Mouse (Mus musculus): ENCODE data around the gene Rhod. TPM values are rescaled to one million over a fixed set of nuclear protein-coding genes. Genes with fewer than 3 reads are reported as not detected.
"Not testable (repeated sequence)": the region's sequence is repeated elsewhere in the genome, so short reads cannot be mapped to it uniquely, and the experiment has no call there.

Rhod gene
- polyA plus RNA-seq, 1 experiment from 2014 or later, result 5.3 TPM

GRCm38 (mm10) chr19:4384322-4384721, 54.9 kb downstream of the Rhod start:
- H3K9ac ChIP-seq (replicated peaks; ENCODE audit: low read depth, low read length), result no peak overlapping the region
- no peaks in the 10 kb centered on the region for H3K9me3 ChIP-seq (ENCODE audit: control insufficient read depth, low read length)
- no peaks in the 10 kb centered on the region for H3K4me1 ChIP-seq (replicated peaks; ENCODE audit: control insufficient read depth, insufficient read depth, low read length)
- H3K4me3 ChIP-seq (replicated peaks; ENCODE audit: low read length), result no peak overlapping the region
- H3K36me3 ChIP-seq (ENCODE audit: control insufficient read depth, insufficient read depth), result no peaks in the 10 kb centered on the region
- H3K27me3 ChIP-seq (replicated peaks; ENCODE audit: control insufficient read depth, insufficient read depth, low read length), result no peaks in the 10 kb centered on the region
- ATAC-seq, result no peak
- 35% methylated on average over 1 of the region's 1 CpGs for WGBS
- H3K4me2 ChIP-seq (ENCODE audit: low read length), result no peak overlapping the region
- no peak overlapping the region for H3K27ac ChIP-seq (ENCODE audit: low read length)

GRCm38 (mm10) chr19:4383306-4383705, 55.9 kb downstream of the Rhod start:
- no peaks in the 10 kb centered on the region for H3K4me1 ChIP-seq (replicated peaks; ENCODE audit: control insufficient read depth, insufficient read depth, low read length)

GRCm38 (mm10) chr19:4382303-4382702, 56.9 kb downstream of the Rhod start:
- H3K4me3 ChIP-seq (replicated peaks; ENCODE audit: low read length); H3K36me3 ChIP-seq (ENCODE audit: control insufficient read depth, insufficient read depth); H3K9ac ChIP-seq (replicated peaks; ENCODE audit: low read depth, low read length); H3K27me3 ChIP-seq (replicated peaks; ENCODE audit: control insufficient read depth, insufficient read depth, low read length); H3K4me2 ChIP-seq (ENCODE audit: low read length); H3K27ac ChIP-seq (ENCODE audit: low read length); ATAC-seq; H3K9me3 ChIP-seq (ENCODE audit: control insufficient read depth, low read length); H3K4me1 ChIP-seq (replicated peaks; ENCODE audit: control insufficient read depth, insufficient read depth, low read length): not testable (repeated sequence)
- 82% methylated on average over 1 of the region's 1 CpGs for WGBS

More at GRCm38 (mm10) chr19:4383306-4383705, 55.9 kb downstream of the Rhod start:
- H3K27me3 ChIP-seq (replicated peaks; ENCODE audit: control insufficient read depth, insufficient read depth, low read length), result no peaks in the 10 kb centered on the region
- no peak for ATAC-seq
- no peak overlapping the region for H3K27ac ChIP-seq (ENCODE audit: low read length)
- no peak overlapping the region for H3K4me3 ChIP-seq (replicated peaks; ENCODE audit: low read length)
- H3K4me2 ChIP-seq (ENCODE audit: low read length), result no peak overlapping the region
- H3K9me3 ChIP-seq (ENCODE audit: control insufficient read depth, low read length), result no peaks in the 10 kb centered on the region
- H3K36me3 ChIP-seq (ENCODE audit: control insufficient read depth, insufficient read depth), result no peaks in the 10 kb centered on the region
- H3K9ac ChIP-seq (replicated peaks; ENCODE audit: low read depth, low read length), result no peak overlapping the region

Other genes starting within 250 kb of the Rhod start
- 0.29 and 0.42 TPM in 2 replicates for gene Tbc1d10c, start 248.1 kb downstream of the Rhod start, polyA plus RNA-seq (2015; fragmentation: Nextera tagmentation; extraction: Ambion mirVana)
- gene Ppp1ca, start 247.4 kb downstream of the Rhod start, polyA plus RNA-seq (2015; fragmentation: Nextera tagmentation; extraction: Ambion mirVana), result 551 and 574 TPM in 2 replicates
- 22.6 and 26.1 TPM in 2 replicates for gene Rad9a, start 237.8 kb downstream of the Rhod start, polyA plus RNA-seq (2015; fragmentation: Nextera tagmentation; extraction: Ambion mirVana)
- 0.40 and 0.49 TPM in 2 replicates for gene Clcf1, start 225.2 kb downstream of the Rhod start, polyA plus RNA-seq (2015; fragmentation: Nextera tagmentation; extraction: Ambion mirVana)
- not detected in 2 replicates for gene AC109138.7, start 225.1 kb downstream of the Rhod start, polyA plus RNA-seq (2015; fragmentation: Nextera tagmentation; extraction: Ambion mirVana)
- 19.6 and 21.9 TPM in 2 replicates for gene Pold4, start 207.5 kb downstream of the Rhod start, polyA plus RNA-seq (2015; fragmentation: Nextera tagmentation; extraction: Ambion mirVana)
- 7.2 and 11.8 TPM in 2 replicates for gene Ssh3, start 170.3 kb downstream of the Rhod start, polyA plus RNA-seq (2015; fragmentation: Nextera tagmentation; extraction: Ambion mirVana)
- 24.0 and 38.6 TPM in 2 replicates for gene Ankrd13d, start 156.3 kb downstream of the Rhod start, polyA plus RNA-seq (2015; fragmentation: Nextera tagmentation; extraction: Ambion mirVana)
- 20.6 and 28.1 TPM in 2 replicates for gene Grk2, start 133.2 kb downstream of the Rhod start, polyA plus RNA-seq (2015; fragmentation: Nextera tagmentation; extraction: Ambion mirVana)
- 38.9 and 42.1 TPM in 2 replicates for gene Kdm2a, start 41.1 kb downstream of the Rhod start, polyA plus RNA-seq (2015; fragmentation: Nextera tagmentation; extraction: Ambion mirVana)
- gene Syt12, start 38.0 kb upstream of the Rhod start, polyA plus RNA-seq (2015; fragmentation: Nextera tagmentation; extraction: Ambion mirVana), result 1.8 and 2.2 TPM in 2 replicates
- not detected in 2 replicates for gene 2010003K11Rik, start 59.2 kb upstream of the Rhod start, polyA plus RNA-seq (2015; fragmentation: Nextera tagmentation; extraction: Ambion mirVana)
- gene Pcx, start 71.0 kb upstream of the Rhod start, polyA plus RNA-seq (2015; fragmentation: Nextera tagmentation; extraction: Ambion mirVana), result 30.6 and 33.3 TPM in 2 replicates
- 8.9 and 9.2 TPM in 2 replicates for gene Lrfn4, start 176.2 kb upstream of the Rhod start, polyA plus RNA-seq (2015; fragmentation: Nextera tagmentation; extraction: Ambion mirVana)
- 53.8 and 59.0 TPM in 2 replicates for gene Rce1, start 186.2 kb upstream of the Rhod start, polyA plus RNA-seq (2015; fragmentation: Nextera tagmentation; extraction: Ambion mirVana)